Mouse (Mus musculus) CH12.LX (cell line): ENCODE data around the gene Gm37240. TPM values are rescaled to one million over a fixed set of nuclear protein-coding genes. Genes with fewer than 3 reads are reported as not detected.

ENCODE experiments used
- DNase-seq: peaks from one replicate; pipeline ENCODE4 v3.0.0-alpha.2; 2013; ENCODE audit errors: extremely low read depth
- H3K27ac ChIP-seq: 2 replicates; pipeline ENCODE4 v1.5.1; 2012; ENCODE audit warnings: low read depth, mild to moderate bottlenecking, control low read depth, moderate library complexity; ENCODE audit not compliant: insufficient read depth
- H3K27me3 ChIP-seq: replicated peaks from 2 replicates; pipeline ENCODE3; 2012; ENCODE audit warnings: inconsistent platforms
- H3K36me3 ChIP-seq, 2 experiments: replicated peaks in 1 of 2; 2 replicates each; pipeline versions ENCODE3 to v1.6.1; 2012; ENCODE audit warnings: inconsistent platforms in 1 of 2, low read length in 1 of 2, mild to moderate bottlenecking in 1 of 2, mixed read lengths in 1 of 2, moderate library complexity in 1 of 2; ENCODE audit not compliant: control insufficient read depth in 1 of 2, insufficient read depth in 1 of 2
- H3K4me1 ChIP-seq, 2 experiments: 2 replicates each; pipeline ENCODE4 v1.6.1; 2012; ENCODE audit warnings: inconsistent platforms in 1 of 2, moderate library complexity in 1 of 2; ENCODE audit not compliant: insufficient read depth in 2 of 2, control insufficient read depth in 1 of 2
- H3K4me2 ChIP-seq: 2 replicates; pipeline ENCODE4 v1.6.1; 2012; ENCODE audit warnings: low read depth, mild to moderate bottlenecking, control low read depth; ENCODE audit not compliant: poor library complexity, insufficient read depth, severe bottlenecking
- H3K4me3 ChIP-seq, 3 experiments: fragments of 150-350 bp in 1 of 3; sonication (generic) in 1 of 3; replicated peaks in 1 of 3; 2 replicates each; pipeline versions ENCODE3 to v1.5.1; 2011 to 2012; ENCODE audit warnings: low read depth in 2 of 3, low read length in 2 of 3, mild to moderate bottlenecking in 2 of 3, moderate library complexity in 2 of 3, control low read depth in 1 of 3, improper control_type of control experiment in 1 of 3, inconsistent platforms in 1 of 3, mixed read lengths in 1 of 3; ENCODE audit not compliant: poor library complexity in 1 of 3
- H3K79me2 ChIP-seq: replicated peaks from 2 replicates; pipeline ENCODE4 v1.6.1; 2012; ENCODE audit warnings: mild to moderate bottlenecking, moderate library complexity; ENCODE audit not compliant: control insufficient read depth, poor library complexity, insufficient read depth, severe bottlenecking; ENCODE audit errors: extremely low read depth
- H3K9ac ChIP-seq: 2 replicates; pipeline ENCODE4 v1.6.1; 2012; ENCODE audit warnings: low read depth, mild to moderate bottlenecking, control low read depth, moderate library complexity; ENCODE audit not compliant: insufficient read depth
- H3K9me3 ChIP-seq: replicated peaks from 2 replicates; pipeline ENCODE3; 2012; ENCODE audit warnings: low read length, inconsistent platforms, mixed read lengths
- CHD2 ChIP-seq: IDR thresholded peaks from 2 replicates; pipeline ENCODE4 v1.6.1; 2011; ENCODE audit warnings: low read length, improper control_type of control experiment
- E2F4 ChIP-seq: IDR thresholded peaks from 2 replicates; pipeline ENCODE4 v1.6.1; 2011; ENCODE audit warnings: low read depth, low read length, improper control_type of control experiment; ENCODE audit not compliant: insufficient replicate concordance
- ELF1 ChIP-seq: IDR thresholded peaks from 2 replicates; pipeline ENCODE4 v1.6.1; 2014; ENCODE audit warnings: low read depth, mild to moderate bottlenecking, inconsistent platforms, low read length, improper control_type of control experiment
- EP300 ChIP-seq: IDR thresholded peaks from 2 replicates; pipeline ENCODE4 v1.6.1; 2011; ENCODE audit warnings: low read length, improper control_type of control experiment
- HCFC1 ChIP-seq: IDR thresholded peaks from 2 replicates; pipeline ENCODE4 v1.6.1; 2012; ENCODE audit warnings: low read depth, mild to moderate bottlenecking, inconsistent platforms, low read length, improper control_type of control experiment
- IRF4 ChIP-seq: IDR thresholded peaks from 2 replicates; pipeline ENCODE4 v1.6.1; 2014; ENCODE audit warnings: low read depth, mild to moderate bottlenecking, inconsistent platforms, low read length, improper control_type of control experiment
- JUN ChIP-seq: IDR thresholded peaks from 2 replicates; pipeline ENCODE4 v1.6.1; 2011; ENCODE audit warnings: low read depth, mild to moderate bottlenecking, low read length, improper control_type of control experiment, moderate library complexity; ENCODE audit not compliant: insufficient read depth
- NELFE ChIP-seq: IDR thresholded peaks from 2 replicates; pipeline ENCODE4 v1.6.1; 2011; ENCODE audit warnings: low read depth, low read length, improper control_type of control experiment
- NRF1 ChIP-seq: IDR thresholded peaks from 2 replicates; pipeline ENCODE4 v1.6.1; 2014; ENCODE audit warnings: low read depth, mild to moderate bottlenecking, inconsistent platforms, low read length, improper control_type of control experiment, moderate library complexity
- PAX5 ChIP-seq: IDR thresholded peaks from 2 replicates; pipeline ENCODE4 v1.6.1; 2012; ENCODE audit warnings: low read length, inconsistent platforms, mixed read lengths
- POLR2AphosphoS2 ChIP-seq: IDR thresholded peaks from 2 replicates; pipeline ENCODE4 v1.6.1; 2011; ENCODE audit warnings: low read depth, low read length, improper control_type of control experiment
- RCOR1 ChIP-seq: conservative IDR thresholded peaks from 2 replicates; pipeline ENCODE4 v1.6.1; 2012; ENCODE audit warnings: low read depth, mild to moderate bottlenecking, inconsistent platforms, low read length, improper control_type of control experiment
- SIN3A ChIP-seq: IDR thresholded peaks from 2 replicates; pipeline ENCODE4 v1.6.1; 2012; ENCODE audit warnings: low read length, improper control_type of control experiment, inconsistent platforms
- TBP ChIP-seq: conservative IDR thresholded peaks from 2 replicates; pipeline ENCODE4 v1.6.1; 2011; ENCODE audit warnings: low read depth, low read length, improper control_type of control experiment
- TCF12 ChIP-seq: IDR thresholded peaks from 2 replicates; pipeline ENCODE4 v1.6.1; 2014; ENCODE audit warnings: low read depth, mild to moderate bottlenecking, inconsistent platforms, low read length, improper control_type of control experiment
- ZKSCAN1 ChIP-seq: IDR thresholded peaks from 2 replicates; pipeline ENCODE4 v1.6.1; 2012; ENCODE audit warnings: low read depth, inconsistent platforms, low read length, improper control_type of control experiment, borderline replicate concordance
- ZNF384 ChIP-seq: IDR thresholded peaks from 2 replicates; pipeline ENCODE4 v1.6.1; 2012; ENCODE audit warnings: low read depth, low read length, improper control_type of control experiment, inconsistent platforms
- dilution Hi-C: fragments of 300-500 bp; cut with MboI; formaldehyde crosslinking; loops from 2 replicates; pipeline ENCODE4 v1.14.3; 2020; ENCODE audit warnings: low sequenced_read_pairs; ENCODE audit not compliant: extremely low pct_unique_long_range_greater_than_20kb, extremely low pct_ligation_motif_present
- in situ Hi-C: fragments of 300-500 bp; cut with MboI; formaldehyde crosslinking; loops from 3 replicates; pipeline ENCODE4 v1.14.3; 2019; ENCODE audit warnings: low sequenced_read_pairs, low pct_ligation_motif_present, low pct_unique_long_range_greater_than_20kb, mixed read lengths
- polyA plus RNA-seq: library from polyadenylated mRNA; unstranded; fragments of >175 nt; gene quantifications from 2 replicates; pipeline ENCODE4 v1.2.1, GENCODE M21; 2012; ENCODE audit warnings: low read depth; ENCODE audit not compliant: insufficient read length
- total RNA-seq, 2 experiments: library from RNA; depleted of rRNA; stranded (reverse); fragments of 300-350 nt in 1 of 2; fragments of >200 nt in 1 of 2; gene quantifications; 2 replicates each; pipeline ENCODE4 v1.2.3; 2012 to 2014

Gene Gm37240
- total and polyA plus RNA-seq, 3 experiments, result 0.08 to 0.19 (median 0.14) TPM

GRCm38 (mm10) chr3:84646007-84646290 lies 1241.4 kb downstream of the Gm37240 start:
- Histone ChIP-seq H3K79me2 (no peaks in the 10 kb centered on the region), H3K4me1 (peaks cover 6 to 23% of the 10 kb centered on the region in 2 experiments), H3K9me3 (peaks cover 7% of the 10 kb centered on the region), H3K27ac (no peak overlapping the region), H3K27me3 (no peaks in the 10 kb centered on the region), H3K36me3 (no peaks in the 10 kb centered on the region), H3K4me3 (no peak overlapping the region), H3K9ac (no peak overlapping the region), H3K4me2 (no peak overlapping the region)
- TF ChIP-seq EP300 (no peak), RCOR1 (no peak), ZKSCAN1 (no peak), POLR2AphosphoS2 (no peak), NELFE (no peak), CHD2 (no peak), ELF1 (no peak), IRF4 (no peak), E2F4 (no peak), HCFC1 (no peak), NRF1 (no peak), SIN3A (no peak), TBP (no peak), PAX5 (no peak), TCF12 (no peak), JUN (no peak), ZNF384 (no peak)
- dilution Hi-C loops (no loop called here), in situ Hi-C loops (no loop called here)
- no peak for DNase-seq

GRCm38 (mm10) chr3:84645156-84646006 lies 1241.9 kb downstream of the Gm37240 start:
- Histone ChIP-seq H3K9me3 (peaks cover 5% of the 10 kb centered on the region), H3K36me3 (no peaks in the 10 kb centered on the region), H3K27me3 (no peaks in the 10 kb centered on the region), H3K4me2 (no peak overlapping the region), H3K9ac (no peak overlapping the region), H3K4me3 (no peak overlapping the region), H3K4me1 (peaks cover 6 to 23% of the 10 kb centered on the region in 2 experiments), H3K27ac (no peak overlapping the region), H3K79me2 (no peaks in the 10 kb centered on the region)
- dilution Hi-C loops (no loop called here), in situ Hi-C loops (no loop called here)
- no peak for DNase-seq
- TF ChIP-seq TBP, result no peak
